Mouse (Mus musculus): ENCODE measurements at regions not wholly inside any gene's neighbourhood (a gene's known extent, or its start where the extent isn't known, plus 50 kb on each side); places are given as distances from the start of the nearest gene placed in this dataset.

DNA sequence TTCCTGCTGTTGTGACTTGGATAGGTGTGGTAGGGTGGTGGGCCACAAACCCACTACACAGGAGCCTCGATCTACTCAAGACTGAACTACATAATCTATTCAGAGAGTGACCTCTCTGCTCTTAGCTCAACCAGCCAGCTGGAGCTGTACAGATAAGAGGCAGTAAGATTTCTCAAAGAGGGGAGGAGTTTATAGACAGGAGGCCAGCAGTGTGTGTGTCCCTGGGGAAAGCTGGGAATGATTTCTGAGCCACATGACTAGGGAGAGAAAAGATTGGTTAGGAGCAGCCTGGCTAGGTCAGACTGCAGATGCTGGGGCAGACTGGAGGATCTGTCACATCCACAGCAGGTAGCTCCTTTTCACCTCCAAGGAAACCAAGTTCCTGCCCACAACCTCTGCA is 166.7 kb downstream of the Rpl14 start:
- no peaks in the 10 kb centered on the region for H3K27me3 ChIP-seq (ENCODE audit: insufficient read depth, low read length)
- H3K9ac ChIP-seq (replicated peaks), result no peak overlapping the region
- DNase-seq, result no peak
- H3K36me3 ChIP-seq (replicated peaks; ENCODE audit: insufficient read depth, low read length), result no peaks in the 10 kb centered on the region
- ATAC-seq, result peak; percentile 62
- no peak overlapping the region for H3K4me2 ChIP-seq (ENCODE audit: low read depth, low read length)
- H3K27ac ChIP-seq (ENCODE audit: low read depth), result no peak overlapping the region
- H3K9me3 ChIP-seq (ENCODE audit: low read length), result no peaks in the 10 kb centered on the region
- TF ChIP-seq CTCF (IDR thresholded peaks at IDR 0.05; ENCODE audit: low read depth), result no peak
- TF ChIP-seq EP300 (IDR thresholded peaks at IDR 0.05; ENCODE audit: low read depth), result no peak
- WGBS (ENCODE audit: insufficient replicate concordance), result 13% methylated on average over 1 of the region's 1 CpGs
- H3K4me3 ChIP-seq (ENCODE audit: low read depth, low read length), result no peak overlapping the region
- H3K4me1 ChIP-seq (ENCODE audit: insufficient read depth), result peaks cover 8% of the 10 kb centered on the region

DNA sequence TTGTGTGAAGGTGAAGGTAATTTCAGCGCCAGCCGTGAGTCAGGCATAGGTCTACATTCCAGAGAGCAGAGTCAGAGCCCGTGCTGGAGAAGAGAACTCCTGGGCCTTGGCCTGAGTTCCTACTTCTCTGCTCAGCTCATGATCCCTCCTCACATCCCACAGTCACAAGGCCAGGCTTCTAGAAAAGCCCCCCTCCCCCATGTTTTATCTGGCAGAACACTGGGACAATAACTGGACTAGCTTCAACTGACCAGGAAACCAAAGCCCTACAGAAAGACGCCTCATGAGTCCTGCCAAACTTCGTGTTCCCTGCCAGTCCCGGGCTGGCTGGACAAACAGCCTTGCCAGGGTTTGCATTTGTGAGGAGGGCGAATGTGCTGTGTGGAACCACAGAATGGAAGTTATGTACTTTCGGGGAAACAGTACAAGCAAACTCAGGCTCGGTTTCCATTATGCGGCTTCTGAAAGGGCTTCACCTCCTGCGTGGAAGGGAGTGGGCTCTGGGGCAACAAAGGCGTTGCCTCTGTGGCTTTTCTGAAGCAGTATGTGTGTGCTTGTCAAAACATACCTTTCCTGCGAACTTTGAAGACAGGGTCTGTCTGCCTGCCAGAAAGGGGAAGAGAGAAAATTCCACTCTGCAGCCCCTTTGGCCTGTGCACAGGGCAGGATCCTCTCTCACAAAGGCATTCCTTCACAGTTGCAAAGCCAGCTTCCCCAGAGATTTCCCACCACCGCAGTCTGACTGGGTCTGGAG is 168.1 kb downstream of the Rpl14 start:
- 45% methylated on average over 14 of the region's 14 CpGs for WGBS (ENCODE audit: insufficient replicate concordance)

DNA sequence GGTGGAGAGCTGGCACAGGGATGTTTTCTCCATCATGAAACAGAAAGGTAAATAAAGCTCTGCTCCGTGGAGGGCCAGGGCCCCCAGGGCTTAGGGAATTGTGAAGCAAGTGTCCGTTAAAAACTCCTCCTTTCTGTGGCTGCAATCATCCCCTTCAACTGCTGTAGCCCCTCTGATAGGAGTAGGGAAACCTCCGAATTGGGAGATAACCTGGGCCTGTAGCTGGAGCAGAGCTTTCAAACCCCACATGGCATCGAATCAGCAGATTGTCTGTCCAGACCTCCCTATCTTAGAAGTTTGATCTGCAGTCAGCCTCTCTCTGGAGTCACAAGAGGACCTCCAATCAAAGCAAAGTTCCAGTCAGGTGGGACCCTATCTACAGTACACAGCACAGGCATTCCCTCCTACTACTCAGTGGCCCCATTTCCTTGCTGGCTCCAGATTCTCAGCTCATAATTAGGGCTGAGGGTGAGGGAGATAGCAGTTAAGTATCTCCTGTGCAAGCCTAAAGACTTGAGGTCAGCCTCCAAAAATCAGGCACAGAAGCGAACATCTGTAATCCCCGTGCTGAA is 168.8 kb downstream of the Rpl14 start:
- Histone ChIP-seq H3K27me3 (ENCODE audit: insufficient read depth, low read length) (no peaks in the 10 kb centered on the region), H3K9ac (replicated peaks) (no peak overlapping the region), H3K4me3 (ENCODE audit: low read depth, low read length) (no peak overlapping the region), H3K9me3 (ENCODE audit: low read length) (no peaks in the 10 kb centered on the region), H3K36me3 (replicated peaks; ENCODE audit: insufficient read depth, low read length) (no peaks in the 10 kb centered on the region), H3K4me2 (ENCODE audit: low read depth, low read length) (no peak overlapping the region), H3K4me1 (ENCODE audit: insufficient read depth) (peaks cover 11% of the 10 kb centered on the region), H3K27ac (ENCODE audit: low read depth) (no peak overlapping the region)
- ATAC-seq, result no peak
- no peak for DNase-seq
- TF ChIP-seq CTCF (IDR thresholded peaks at IDR 0.05; ENCODE audit: low read depth), result no peak
- no peak for TF ChIP-seq EP300 (IDR thresholded peaks at IDR 0.05; ENCODE audit: low read depth)
- WGBS (ENCODE audit: insufficient replicate concordance), result 27% methylated on average over 6 of the region's 6 CpGs

More for the DNA sequence above, 168.1 kb downstream of the Rpl14 start:
- no peak for DNase-seq
- Histone ChIP-seq H3K4me3 (ENCODE audit: low read depth, low read length) (no peak overlapping the region), H3K9ac (replicated peaks) (no peak overlapping the region), H3K36me3 (replicated peaks; ENCODE audit: insufficient read depth, low read length) (no peaks in the 10 kb centered on the region), H3K9me3 (ENCODE audit: low read length) (no peaks in the 10 kb centered on the region), H3K27me3 (ENCODE audit: insufficient read depth, low read length) (no peaks in the 10 kb centered on the region), H3K4me2 (ENCODE audit: low read depth, low read length) (no peak overlapping the region), H3K27ac (ENCODE audit: low read depth) (no peak overlapping the region), H3K4me1 (ENCODE audit: insufficient read depth) (peaks cover 11% of the 10 kb centered on the region)
- TF ChIP-seq CTCF (IDR thresholded peaks at IDR 0.05; ENCODE audit: low read depth), result no peak
- TF ChIP-seq EP300 (IDR thresholded peaks at IDR 0.05; ENCODE audit: low read depth), result no peak
- no peak for ATAC-seq

GRCm38 (mm10) chr9:120741521-120741920 is 170.3 kb downstream of the Rpl14 start:
- no peak overlapping the region for H3K9ac ChIP-seq (replicated peaks)
- H3K9me3 ChIP-seq (ENCODE audit: low read length), result no peaks in the 10 kb centered on the region
- no peak overlapping the region for H3K27ac ChIP-seq (ENCODE audit: low read depth)
- TF ChIP-seq EP300 (IDR thresholded peaks at IDR 0.05; ENCODE audit: low read depth) (no peak), CTCF (IDR thresholded peaks at IDR 0.05; ENCODE audit: low read depth) (no peak)
- H3K4me2 ChIP-seq (ENCODE audit: low read depth, low read length), result no peak overlapping the region
- no peaks in the 10 kb centered on the region for H3K27me3 ChIP-seq (ENCODE audit: insufficient read depth, low read length)
- peaks cover 11% of the 10 kb centered on the region for H3K4me1 ChIP-seq (ENCODE audit: insufficient read depth)
- DNase-seq, result no peak
- no peaks in the 10 kb centered on the region for H3K36me3 ChIP-seq (replicated peaks; ENCODE audit: insufficient read depth, low read length)
- 78% methylated on average over 2 of the region's 2 CpGs for whole genome bisulfite sequencing (ENCODE audit: insufficient replicate concordance)
- H3K4me3 ChIP-seq (ENCODE audit: low read depth, low read length), result no peak overlapping the region
- ATAC-seq, result no peak

GRCm38 (mm10) chr9:120743455-120743854 is 172.2 kb downstream of the Rpl14 start:
- H3K9ac ChIP-seq (replicated peaks), result no peak overlapping the region
- DNase-seq, result no peak
- H3K27me3 ChIP-seq (ENCODE audit: insufficient read depth, low read length), result no peaks in the 10 kb centered on the region
- H3K4me2 ChIP-seq (ENCODE audit: low read depth, low read length), result no peak overlapping the region
- TF ChIP-seq EP300 (IDR thresholded peaks at IDR 0.05; ENCODE audit: low read depth) (no peak), CTCF (IDR thresholded peaks at IDR 0.05; ENCODE audit: low read depth) (no peak)
- H3K9me3 ChIP-seq (ENCODE audit: low read length), result no peaks in the 10 kb centered on the region
- no peak for ATAC-seq
- H3K27ac ChIP-seq (ENCODE audit: low read depth), result no peak overlapping the region
- H3K4me1 ChIP-seq (ENCODE audit: insufficient read depth), result peaks cover 11% of the 10 kb centered on the region
- 63% methylated on average over 9 of the region's 9 CpGs for WGBS (ENCODE audit: insufficient replicate concordance)
- H3K4me3 ChIP-seq (ENCODE audit: low read depth, low read length), result no peak overlapping the region
- H3K36me3 ChIP-seq (replicated peaks; ENCODE audit: insufficient read depth, low read length), result no peaks in the 10 kb centered on the region

DNA sequence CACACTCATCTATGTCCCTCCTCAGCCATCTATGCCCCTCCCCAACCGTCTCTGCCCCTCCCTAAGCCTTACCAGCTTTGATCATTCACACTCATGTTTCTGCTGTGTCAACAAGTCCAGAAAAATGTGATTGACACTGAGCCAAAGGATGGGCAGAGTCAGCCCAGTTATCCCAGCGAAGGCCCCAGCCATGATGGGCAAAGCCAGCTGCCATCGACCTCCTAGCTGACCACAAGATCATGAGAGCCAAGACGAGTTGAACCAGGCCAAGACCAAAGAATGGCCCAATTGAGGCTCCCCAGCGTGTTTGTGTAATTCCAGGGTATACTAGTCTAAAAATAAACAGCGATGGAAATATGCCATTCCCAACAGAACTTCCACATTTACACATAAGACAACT is 174.4 kb downstream of the Rpl14 start:
- Histone ChIP-seq H3K9me3 (ENCODE audit: low read length) (no peaks in the 10 kb centered on the region), H3K27ac (ENCODE audit: low read depth) (no peak overlapping the region), H3K36me3 (replicated peaks; ENCODE audit: insufficient read depth, low read length) (no peaks in the 10 kb centered on the region), H3K4me2 (ENCODE audit: low read depth, low read length) (no peak overlapping the region), H3K27me3 (ENCODE audit: insufficient read depth, low read length) (no peaks in the 10 kb centered on the region), H3K4me3 (ENCODE audit: low read depth, low read length) (no peak overlapping the region), H3K9ac (replicated peaks) (no peak overlapping the region), H3K4me1 (ENCODE audit: insufficient read depth) (peaks cover 3% of the 10 kb centered on the region; the same call in 1 of the 2 replicates)
- 74% methylated on average over 6 of the region's 6 CpGs for WGBS (ENCODE audit: insufficient replicate concordance)
- ATAC-seq (no peak), DNase-seq (no peak)
- TF ChIP-seq EP300 (IDR thresholded peaks at IDR 0.05; ENCODE audit: low read depth) (no peak), CTCF (IDR thresholded peaks at IDR 0.05; ENCODE audit: low read depth) (no peak)

All from liver, postnatal 0 days (tissue).